Mouse (Mus musculus) ES-E14 (cell line): Measurements from ENCODE around the gene Agap1.

Experiments used
- CHD2 ChIP-seq: IDR thresholded peaks from 2 replicates; pipeline ENCODE4 v1.6.1; 2014; ENCODE audit warnings: mild to moderate bottlenecking, low read depth, low read length, inconsistent platforms
- HCFC1 ChIP-seq: IDR thresholded peaks from 2 replicates; pipeline ENCODE4 v1.6.1; 2012; ENCODE audit warnings: low read length, inconsistent platforms, borderline replicate concordance; ENCODE audit not compliant: insufficient read depth
- MAFK ChIP-seq: IDR thresholded peaks from 2 replicates; pipeline ENCODE4 v1.6.1; 2014; ENCODE audit warnings: mild to moderate bottlenecking, low read depth, low read length, inconsistent platforms; ENCODE audit not compliant: insufficient read depth
- ZC3H11A ChIP-seq: IDR thresholded peaks from 2 replicates; pipeline ENCODE4 v1.6.1; 2012; ENCODE audit warnings: low read depth, mild to moderate bottlenecking, inconsistent platforms, low read length, borderline replicate concordance
- ZNF384 ChIP-seq: IDR thresholded peaks from 2 replicates; pipeline ENCODE4 v1.6.1; 2012; ENCODE audit warnings: low read depth, low read length, inconsistent platforms

DNA sequence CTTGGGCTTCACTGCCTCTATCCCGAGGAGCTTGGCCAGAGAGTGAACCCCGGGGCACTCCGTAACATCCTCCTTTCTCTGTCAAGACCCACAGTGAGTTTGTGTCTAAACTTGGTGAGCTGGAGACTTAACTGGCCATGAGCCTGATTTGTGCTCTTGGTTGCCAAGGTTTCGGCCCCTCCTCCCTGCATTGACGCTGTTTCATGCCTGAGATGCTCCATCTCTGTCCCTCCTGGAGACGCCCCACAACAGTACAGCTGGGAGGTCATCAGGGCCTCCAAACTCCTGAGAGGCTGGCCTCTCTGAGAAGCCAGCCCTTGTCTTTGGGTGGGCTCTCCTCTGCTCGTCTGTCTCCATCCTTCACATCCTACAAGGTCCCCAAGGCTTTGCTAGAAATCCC is 437.7 kb downstream of the Agap1 start:
- TF ChIP-seq ZNF384 (no peak), CHD2 (no peak), ZC3H11A (no peak), HCFC1 (no peak), MAFK (no peak)
